Mouse (Mus musculus) CH12.LX (cell line): Measurements from ENCODE around the gene Pum1.

ENCODE experiments used
- CHD1 ChIP-seq: IDR thresholded peaks from 2 replicates; pipeline ENCODE4 v1.6.1; 2012; ENCODE audit warnings: low read depth, low read length, improper control_type of control experiment, inconsistent platforms
- CTCF ChIP-seq, 2 experiments: IDR thresholded peaks in 1 of 2; conservative IDR thresholded peaks in 1 of 2; 2 replicates each; pipeline ENCODE4 v1.5.1; 2011 to 2012; ENCODE audit warnings: low read depth in 2 of 2, low read length in 2 of 2, improper control_type of control experiment in 1 of 2, inconsistent platforms in 1 of 2, mild to moderate bottlenecking in 1 of 2, moderate library complexity in 1 of 2
- ETS1 ChIP-seq: conservative IDR thresholded peaks from 2 replicates; pipeline ENCODE4 v1.6.1; 2012; ENCODE audit warnings: low read depth, mild to moderate bottlenecking, inconsistent platforms, low read length, improper control_type of control experiment, moderate library complexity
- HCFC1 ChIP-seq: IDR thresholded peaks from 2 replicates; pipeline ENCODE4 v1.6.1; 2012; ENCODE audit warnings: low read depth, mild to moderate bottlenecking, inconsistent platforms, low read length, improper control_type of control experiment
- MXI1 ChIP-seq: IDR thresholded peaks from 2 replicates; pipeline ENCODE4 v1.6.1; 2011; ENCODE audit warnings: mild to moderate bottlenecking, low read depth, low read length, improper control_type of control experiment
- NRF1 ChIP-seq: IDR thresholded peaks from 2 replicates; pipeline ENCODE4 v1.6.1; 2014; ENCODE audit warnings: low read depth, mild to moderate bottlenecking, inconsistent platforms, low read length, improper control_type of control experiment, moderate library complexity
- POLR2A ChIP-seq: IDR thresholded peaks from 2 replicates; pipeline ENCODE4 v1.6.1; 2011; ENCODE audit warnings: low read depth, mild to moderate bottlenecking, improper control_type of control experiment, low read length
- SIN3A ChIP-seq: IDR thresholded peaks from 2 replicates; pipeline ENCODE4 v1.6.1; 2012; ENCODE audit warnings: low read length, improper control_type of control experiment, inconsistent platforms
- TCF12 ChIP-seq: IDR thresholded peaks from 2 replicates; pipeline ENCODE4 v1.6.1; 2014; ENCODE audit warnings: low read depth, mild to moderate bottlenecking, inconsistent platforms, low read length, improper control_type of control experiment
- UBTF ChIP-seq: IDR thresholded peaks from 2 replicates; pipeline ENCODE4 v1.6.1; 2012; ENCODE audit warnings: low read depth, mild to moderate bottlenecking, inconsistent platforms, low read length, improper control_type of control experiment, moderate library complexity
- ZC3H11A ChIP-seq: IDR thresholded peaks from 2 replicates; pipeline ENCODE4 v1.6.1; 2012; ENCODE audit warnings: low read depth, mild to moderate bottlenecking, inconsistent platforms, low read length, improper control_type of control experiment
- ZNF384 ChIP-seq: IDR thresholded peaks from 2 replicates; pipeline ENCODE4 v1.6.1; 2012; ENCODE audit warnings: low read depth, low read length, improper control_type of control experiment, inconsistent platforms

- TF ChIP-seq CTCF (conservative IDR thresholded peaks at IDR 0.05 in 1 of 2, IDR thresholded peaks at IDR 0.05 in 1 of 2; ENCODE audit: low read depth in 2 of 2, low read length in 2 of 2) = no peak
- TF ChIP-seq NRF1 = peak; percentile 41; the same call in 1 of the 2 replicates
- TF ChIP-seq TCF12 = no peak
- TF ChIP-seq ZC3H11A = no peak
- TF ChIP-seq ZNF384 = no peak
- no peak for TF ChIP-seq HCFC1
- TF ChIP-seq MXI1 = no peak
- no peak for TF ChIP-seq POLR2A
- no peak for TF ChIP-seq ETS1
- TF ChIP-seq SIN3A = no peak
- TF ChIP-seq UBTF = no peak; the same call in 1 of the 2 replicates
- no peak for TF ChIP-seq CHD1
Observed at GRCm38 (mm10) chr4:130792376-130793179, 129.5 kb downstream of the Pum1 start, which contains the start of gene Sdc3.
